Mouse (Mus musculus): ENCODE data around the gene Ibtk.

Ibtk gene

GRCm38 (mm10) chr9:85695606-85696005, 53.5 kb downstream of the Ibtk start:
- no peak for DNase-seq

GRCm38 (mm10) chr9:85693231-85694116, 55.7 kb downstream of the Ibtk start:
- DNase-seq: no peak

GRCm38 (mm10) chr9:85685010-85685409, 64.1 kb downstream of the Ibtk start:
- peak; percentile 41 for DNase-seq

GRCm38 (mm10) chr9:85675131-85675905, 73.8 kb downstream of the Ibtk start:
- DNase-seq: no peak

- DNase-seq: no peak
Measured at GRCm38 (mm10) chr9:85673907-85674481, 75.1 kb downstream of the Ibtk start.

- no peak for DNase-seq
Measured at GRCm38 (mm10) chr9:85671582-85672331, 77.4 kb downstream of the Ibtk start.

GRCm38 (mm10) chr9:85664316-85664715, 84.8 kb downstream of the Ibtk start:
- DNase-seq: no peak

- DNase-seq: no peak
Measured at GRCm38 (mm10) chr9:85663810-85664209, 85.3 kb downstream of the Ibtk start.

- no peak for DNase-seq
Measured at GRCm38 (mm10) chr9:85663091-85663490, 86.0 kb downstream of the Ibtk start.

GRCm38 (mm10) chr9:85653401-85653800, 95.7 kb downstream of the Ibtk start:
- no peak for DNase-seq

GRCm38 (mm10) chr9:85638276-85638675, 110.9 kb downstream of the Ibtk start:
- no peak for DNase-seq
